In the genomic region with DNA sequence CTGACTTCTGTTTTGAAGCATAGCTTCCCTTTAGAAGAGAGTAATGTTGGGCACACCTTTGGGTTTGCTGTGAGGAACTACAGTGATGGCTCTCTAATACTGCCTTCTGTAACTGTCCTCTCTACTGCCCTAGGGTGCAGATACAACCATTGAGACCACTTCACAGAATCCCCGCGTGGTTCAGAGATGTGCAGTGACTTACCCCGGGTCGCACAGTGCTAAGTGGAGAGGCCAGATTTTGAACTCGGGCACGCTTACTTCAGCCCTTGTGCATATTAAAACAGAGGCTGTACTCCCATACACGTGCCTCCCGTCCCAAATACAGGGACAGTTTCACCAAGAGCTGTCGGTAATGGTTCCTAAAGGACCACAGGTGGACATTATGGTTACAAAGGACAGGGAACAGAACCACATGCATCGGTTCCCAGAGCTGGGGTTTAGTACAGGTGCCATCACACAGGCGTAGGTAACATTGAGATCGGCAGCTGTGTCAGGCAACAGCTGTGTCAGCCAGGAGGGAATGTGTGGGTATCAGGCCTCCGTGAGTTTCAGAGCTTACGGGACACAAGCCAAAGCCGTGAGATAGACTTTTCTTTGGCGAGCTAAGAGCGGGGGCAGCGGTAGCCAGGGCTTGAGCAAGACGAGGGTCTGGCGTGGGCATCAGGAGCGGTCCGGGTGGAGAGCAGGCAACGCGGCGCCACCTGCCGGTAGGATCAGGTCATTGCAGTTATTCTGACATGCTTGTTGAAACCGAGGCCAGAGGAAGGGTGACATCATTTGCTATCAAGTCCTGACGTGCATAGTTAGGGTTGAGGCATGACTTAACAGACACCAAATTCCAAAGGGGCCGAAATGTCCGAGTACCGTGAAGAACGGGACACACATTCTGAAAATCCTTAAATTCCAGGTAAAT, we compare ENCODE assay signal across 8 mouse cellular contexts.
DNase-seq lines count a peak whose midpoint lies in the region; ATAC-seq and TF ChIP-seq lines count a peak whose summit lies in the region.

No protein-coding gene starts in this region.

- peak overlapping the region; percentile 53 for H3K4me2 ChIP-seq in kidney, embryonic 14.5 days (replicated peaks; ENCODE audit: low read depth, low read length)
- peak overlapping the region; percentile 58 for H3K4me2 ChIP-seq in limb, embryonic 14.5 days (replicated peaks; ENCODE audit: low read depth, low read length, severe bottlenecking)
- peak overlapping the region; percentile 51 for H3K4me2 ChIP-seq in midbrain, postnatal 0 days (ENCODE audit: low read depth, low read length, poor library complexity, severe bottlenecking)

- 6% methylated on average over 32 of the region's 32 CpGs for WGBS in heart, embryonic 10.5 days
- WGBS in kidney, embryonic 14.5 days = 8% methylated on average over 32 of the region's 32 CpGs
- 7% methylated on average over 32 of the region's 32 CpGs for WGBS in limb, embryonic 14.5 days
- 6% methylated on average over 32 of the region's 32 CpGs for WGBS in midbrain, postnatal 0 days

- peaks cover 13% of the 10 kb centered on the region for H3K4me1 ChIP-seq in erythroblast, embryonic 14.5 days (ENCODE audit: control insufficient read depth)
- H3K4me1 ChIP-seq in heart, embryonic 10.5 days = peaks cover 17% of the 10 kb centered on the region
- H3K4me1 ChIP-seq in kidney, embryonic 14.5 days (ENCODE audit: control insufficient read depth, insufficient read depth, low read length) = peaks cover 6% of the 10 kb centered on the region; the same call in 1 of the 2 replicates
- H3K4me1 ChIP-seq in limb, embryonic 14.5 days (ENCODE audit: control insufficient read depth, insufficient read depth, low read length) = peaks cover 4% of the 10 kb centered on the region; the same call in 1 of the 2 replicates
- H3K4me1 ChIP-seq in midbrain, postnatal 0 days (ENCODE audit: insufficient read depth, low read length) = no peaks in the 10 kb centered on the region

- no peaks in the 10 kb centered on the region for H3K79me2 ChIP-seq in C2C12 (ENCODE audit: control insufficient read depth, insufficient read depth)

- no peaks in the 10 kb centered on the region for H3K27me3 ChIP-seq in C2C12 (ENCODE audit: control insufficient read depth, insufficient read depth, insufficient read length)
- H3K27me3 ChIP-seq in erythroblast, embryonic 14.5 days (ENCODE audit: control insufficient read depth) = no peaks in the 10 kb centered on the region; the same call in 1 of the 2 replicates
- H3K27me3 ChIP-seq in heart, embryonic 10.5 days (ENCODE audit: insufficient read depth, poor library complexity, severe bottlenecking) = peaks cover 7% of the 10 kb centered on the region; the same call in 1 of the 2 replicates
- H3K27me3 ChIP-seq in kidney, embryonic 14.5 days (ENCODE audit: control insufficient read depth, insufficient read depth, low read length) = peaks cover 3% of the 10 kb centered on the region; the same call in 1 of the 2 replicates
- H3K27me3 ChIP-seq in limb, embryonic 14.5 days (ENCODE audit: control insufficient read depth, insufficient read depth, low read length) = no peaks in the 10 kb centered on the region
- no peaks in the 10 kb centered on the region for H3K27me3 ChIP-seq in midbrain, postnatal 0 days (ENCODE audit: insufficient read depth, low read length)

- H3K4me3 ChIP-seq in C2C12 (ENCODE audit: insufficient read depth, poor library complexity, severe bottlenecking) = no peak overlapping the region
- H3K4me3 ChIP-seq in erythroblast, embryonic 14.5 days (replicated peaks) = peak overlapping the region; percentile 28
- peak overlapping the region; percentile 48 for H3K4me3 ChIP-seq in heart, embryonic 10.5 days
- peak overlapping the region; percentile 26 for H3K4me3 ChIP-seq in kidney, embryonic 14.5 days (ENCODE audit: low read length)
- H3K4me3 ChIP-seq in limb, embryonic 14.5 days (replicated peaks; ENCODE audit: low read length) = peak overlapping the region; percentile 24
- H3K4me3 ChIP-seq in midbrain, postnatal 0 days (ENCODE audit: low read depth, low read length) = peak overlapping the region; percentile 22

- H3ac ChIP-seq in C2C12 (ENCODE audit: control insufficient read depth, insufficient read length, low read depth) = no peak overlapping the region

- H3K36me3 ChIP-seq in C2C12 (ENCODE audit: control insufficient read depth, insufficient read depth) = no peaks in the 10 kb centered on the region
- no peaks in the 10 kb centered on the region for H3K36me3 ChIP-seq in erythroblast, embryonic 14.5 days (ENCODE audit: control insufficient read depth)
- H3K36me3 ChIP-seq in heart, embryonic 10.5 days = no peaks in the 10 kb centered on the region
- no peaks in the 10 kb centered on the region for H3K36me3 ChIP-seq in kidney, embryonic 14.5 days (ENCODE audit: control insufficient read depth, insufficient read depth, low read length)
- H3K36me3 ChIP-seq in limb, embryonic 14.5 days (ENCODE audit: control insufficient read depth, insufficient read depth, low read length) = no peaks in the 10 kb centered on the region
- H3K36me3 ChIP-seq in midbrain, postnatal 0 days (ENCODE audit: insufficient read depth, low read length) = no peaks in the 10 kb centered on the region

- H3K79me3 ChIP-seq in C2C12 (ENCODE audit: low read depth) = no peaks in the 10 kb centered on the region

- DNase-seq in brain, adult 2 months (ENCODE audit: low read depth, low spot score) = peak; percentile 91
- peak; percentile 94 for DNase-seq in heart, embryonic 10.5 days (ENCODE audit: low spot score)
- peak; percentile 91 for DNase-seq in limb, embryonic 14.5 days (ENCODE audit: low spot score)
- DNase-seq in midbrain, postnatal 0 days (ENCODE audit: low spot score) = peak; percentile 93
- DNase-seq in spleen, postnatal 14 days (ENCODE audit: low spot score in 2 of 2) = peak; percentile 66 to 79

- H3K9me3 ChIP-seq in erythroblast, embryonic 14.5 days (ENCODE audit: control insufficient read depth, low read length) = no peaks in the 10 kb centered on the region
- H3K9me3 ChIP-seq in heart, embryonic 10.5 days = no peaks in the 10 kb centered on the region
- H3K9me3 ChIP-seq in kidney, embryonic 14.5 days (ENCODE audit: control insufficient read depth, low read length) = no peaks in the 10 kb centered on the region
- H3K9me3 ChIP-seq in limb, embryonic 14.5 days (ENCODE audit: control insufficient read depth, low read length) = no peaks in the 10 kb centered on the region
- no peaks in the 10 kb centered on the region for H3K9me3 ChIP-seq in midbrain, postnatal 0 days (ENCODE audit: low read length)

- H3K27ac ChIP-seq in heart, embryonic 10.5 days = no peak overlapping the region
- no peak overlapping the region for H3K27ac ChIP-seq in kidney, embryonic 14.5 days (ENCODE audit: low read depth, low read length)
- H3K27ac ChIP-seq in limb, embryonic 14.5 days (replicated peaks; ENCODE audit: low read depth, low read length) = no peak overlapping the region
- no peak overlapping the region for H3K27ac ChIP-seq in midbrain, postnatal 0 days (ENCODE audit: low read depth, low read length)

- ATAC-seq in kidney, embryonic 14.5 days (ENCODE audit: low FRiP score, low TSS enrichment) = peak; percentile 72
- ATAC-seq in limb, embryonic 14.5 days (ENCODE audit: low FRiP score, low read depth) = peak; percentile 64
- ATAC-seq in midbrain, postnatal 0 days (ENCODE audit: low FRiP score) = peak; percentile 84

- no peak for TF ChIP-seq POLR2A in limb, embryonic 14.5 days (IDR thresholded peaks at IDR 0.05; ENCODE audit: borderline replicate concordance, extremely low read depth, insufficient read depth, insufficient read length)

- TF ChIP-seq CTCF in C2C12 (IDR thresholded peaks at IDR 0.05; ENCODE audit: control insufficient read depth, insufficient read depth, insufficient read length) = peak; percentile 85
- peak; percentile 99 for TF ChIP-seq CTCF in midbrain, postnatal 0 days (IDR thresholded peaks at IDR 0.05)

- H3K9ac ChIP-seq in kidney, embryonic 14.5 days (ENCODE audit: low read depth, low read length) = no peak overlapping the region
- H3K9ac ChIP-seq in limb, embryonic 14.5 days (ENCODE audit: low read depth, low read length, severe bottlenecking) = no peak overlapping the region
- peak overlapping the region; percentile 37; the same call in 1 of the 2 replicates for H3K9ac ChIP-seq in midbrain, postnatal 0 days (replicated peaks; ENCODE audit: low read length, poor library complexity, severe bottlenecking)

TF ChIP-seq in C2C12, 6 proteins besides CTCF, POLR2A, EP300 and RAD21:
- no peak for TF ChIP-seq CEBPB (IDR thresholded peaks at IDR 0.05; ENCODE audit: low read depth)
- no peak for TF ChIP-seq MAX (IDR thresholded peaks at IDR 0.05)
- TF ChIP-seq USF1 (IDR thresholded peaks at IDR 0.05; ENCODE audit: low read depth) = no peak
- TF ChIP-seq FOSL1 (IDR thresholded peaks at IDR 0.05; ENCODE audit: insufficient read depth, low read length, poor library complexity, severe bottlenecking) = no peak
- no peak for TF ChIP-seq MYOG (IDR thresholded peaks at IDR 0.05; ENCODE audit: control insufficient read depth, extremely low read depth, insufficient read length)
- no peak for TF ChIP-seq MYOD1 (IDR thresholded peaks at IDR 0.05; ENCODE audit: control insufficient read depth, insufficient read length, low read depth)
